Mouse (Mus musculus): ENCODE measurements around the gene Sh2d3c. TPM values are rescaled to one million over a fixed set of nuclear protein-coding genes. Genes with fewer than 3 reads are reported as not detected.

The Sh2d3c gene
- total RNA-seq, 2 experiments from 2014 or later, result 18.4 TPM

DNA sequence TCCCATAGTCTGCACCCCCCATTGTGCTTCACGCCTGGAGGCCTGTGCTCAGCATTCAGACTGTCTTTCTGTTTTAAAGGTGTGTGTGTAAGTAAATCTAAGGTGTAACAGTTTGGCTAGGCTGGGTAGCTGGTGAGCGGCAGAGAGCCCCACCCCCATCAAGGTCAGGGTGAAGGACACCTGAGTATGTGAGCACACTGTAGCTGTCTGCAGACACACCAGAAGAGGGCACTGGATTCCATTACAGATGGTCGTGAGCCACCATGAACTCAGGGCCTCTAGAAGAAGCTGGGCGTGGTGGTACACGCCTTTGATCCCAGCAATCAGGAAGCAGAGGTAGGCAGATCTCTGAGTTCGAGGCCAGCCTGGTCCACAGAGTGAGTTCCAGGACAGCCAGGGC, 60.9 kb downstream of the Sh2d3c start:
- DNase-seq (ENCODE audit: low spot score in 2 of 2), result no peak

DNA sequence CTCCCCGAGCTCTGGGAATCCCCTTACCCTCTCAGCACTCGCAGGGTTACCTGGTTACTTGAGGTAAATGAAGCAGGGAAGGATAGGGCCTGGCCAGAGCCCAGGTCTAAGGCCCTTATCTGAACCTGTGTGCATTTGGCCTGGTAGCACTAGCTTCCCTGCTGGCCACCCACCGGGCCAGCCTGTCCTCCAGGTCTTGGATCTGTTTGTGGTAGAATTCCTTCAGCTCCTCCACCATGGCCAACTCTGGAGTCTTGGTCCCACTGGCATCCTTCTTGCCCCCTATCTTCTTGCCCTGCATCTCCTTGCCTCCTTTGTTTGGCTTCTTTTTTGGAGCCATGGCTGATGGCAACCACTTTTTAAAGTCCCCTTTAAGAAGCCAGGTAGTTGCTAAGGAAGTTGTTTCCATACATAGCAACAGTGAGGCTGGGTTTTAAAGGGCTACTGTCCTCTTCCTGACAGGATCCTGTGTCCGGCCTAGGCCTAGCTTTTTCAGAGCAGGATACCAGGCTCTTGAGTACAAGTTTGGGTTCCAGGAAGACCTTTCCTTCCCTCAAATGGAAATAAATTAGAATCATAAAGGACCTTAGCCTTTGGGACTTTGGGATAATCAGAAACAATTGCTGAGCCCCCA, 63.3 kb downstream of the Sh2d3c start, which contains the start of gene Cfap157:
Gene Cfap157, minus strand, starts transcription at position 381 of the 634 bp plus-strand sequence.
- no peak for DNase-seq (ENCODE audit: low spot score in 2 of 2)

DNA sequence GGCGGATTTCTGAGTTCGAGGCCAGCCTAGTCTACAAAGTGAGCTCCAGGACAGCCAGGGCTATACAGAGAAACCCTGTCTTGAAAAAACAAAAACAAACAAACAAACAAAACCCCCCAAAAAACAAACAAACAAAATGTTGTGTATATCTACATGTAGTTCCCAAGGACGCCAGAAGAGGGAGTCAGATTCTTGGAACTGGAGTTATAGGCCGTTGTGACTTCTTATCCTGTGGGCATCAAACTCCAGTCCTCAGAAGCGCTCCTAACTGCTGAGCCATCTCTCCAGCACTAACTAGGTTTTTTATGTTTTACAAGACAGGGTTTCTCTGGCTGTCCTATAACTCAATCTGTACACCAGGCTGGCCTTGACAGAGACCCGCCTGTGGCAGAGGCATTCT, 66.3 kb downstream of the Sh2d3c start:
- DNase-seq (ENCODE audit: low spot score in 2 of 2), result no peak

DNA sequence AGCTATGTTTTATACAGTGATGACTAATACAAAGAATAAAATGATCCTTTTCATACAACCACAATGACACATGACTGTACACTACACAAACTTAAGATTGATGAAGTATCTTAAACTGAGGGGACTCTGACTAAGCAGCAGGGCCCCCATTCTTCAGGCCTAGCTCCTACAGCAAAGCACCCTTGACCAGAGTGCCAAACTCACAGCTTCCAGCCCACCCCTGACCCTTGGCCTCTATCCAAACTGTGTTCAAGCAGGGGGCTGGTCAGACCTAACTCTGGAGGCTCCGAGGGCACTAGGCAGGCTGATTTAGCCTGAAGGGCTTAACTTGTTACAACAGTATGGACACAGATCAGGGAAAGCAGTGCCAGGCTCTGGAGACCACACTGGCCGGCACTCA, 67.7 kb downstream of the Sh2d3c start:
- no peak for DNase-seq (ENCODE audit: low spot score in 2 of 2)

DNA sequence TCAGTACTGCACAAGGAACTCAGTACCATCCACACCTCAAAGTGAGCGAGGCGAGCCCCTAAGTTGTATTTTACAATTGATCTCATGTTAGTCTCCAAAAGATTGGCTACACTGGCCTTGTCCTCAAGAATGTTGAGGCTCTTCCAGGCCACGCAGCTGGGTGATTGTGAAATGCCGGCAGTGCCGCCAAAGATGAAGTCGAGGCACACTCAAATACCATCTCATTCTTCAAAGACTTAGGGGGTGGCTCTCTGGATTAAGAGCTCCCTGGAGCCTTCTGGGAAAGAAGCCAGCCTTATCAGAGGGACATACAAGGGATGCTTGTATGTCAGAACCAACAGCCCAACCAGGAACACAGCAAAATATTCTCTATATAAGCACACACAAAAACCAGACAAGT, 70.4 kb downstream of the Sh2d3c start:
- peak in 1 of 2 experiments; percentile 65 for DNase-seq (ENCODE audit: low spot score in 2 of 2)

DNA sequence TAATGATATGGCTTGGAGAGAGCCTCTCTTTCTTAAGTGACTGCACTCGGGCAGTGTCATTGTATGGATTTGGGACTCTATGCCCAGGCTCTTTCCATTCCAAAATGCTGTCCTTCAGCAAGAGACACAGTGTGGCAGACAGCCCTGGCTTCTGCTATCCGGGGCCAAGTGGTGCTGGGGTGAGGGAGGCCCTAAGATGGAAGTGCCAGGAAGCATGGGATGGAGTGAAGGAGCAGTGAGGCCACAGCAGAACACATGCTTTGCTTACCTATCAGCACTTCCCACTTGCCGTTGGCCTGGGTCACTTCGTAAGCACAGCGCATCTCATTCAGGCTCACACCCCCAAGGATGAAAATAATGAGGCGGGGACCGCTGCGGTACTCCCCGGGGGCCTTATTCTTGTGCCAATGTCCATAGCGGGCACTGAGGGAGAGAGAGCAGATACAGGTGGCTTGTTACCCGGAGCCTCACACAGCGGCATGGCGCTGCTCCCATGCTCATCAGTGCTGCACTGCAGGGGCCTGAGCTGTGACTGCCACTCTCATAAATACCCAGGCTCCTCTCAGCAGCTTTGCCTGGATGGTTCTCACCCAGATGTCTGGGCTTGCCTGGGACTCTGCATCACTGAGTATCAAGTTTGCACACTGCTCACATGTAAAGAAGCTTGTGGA, 75.0 kb downstream of the Sh2d3c start:
- no peak for DNase-seq (ENCODE audit: low spot score in 2 of 2)

DNA sequence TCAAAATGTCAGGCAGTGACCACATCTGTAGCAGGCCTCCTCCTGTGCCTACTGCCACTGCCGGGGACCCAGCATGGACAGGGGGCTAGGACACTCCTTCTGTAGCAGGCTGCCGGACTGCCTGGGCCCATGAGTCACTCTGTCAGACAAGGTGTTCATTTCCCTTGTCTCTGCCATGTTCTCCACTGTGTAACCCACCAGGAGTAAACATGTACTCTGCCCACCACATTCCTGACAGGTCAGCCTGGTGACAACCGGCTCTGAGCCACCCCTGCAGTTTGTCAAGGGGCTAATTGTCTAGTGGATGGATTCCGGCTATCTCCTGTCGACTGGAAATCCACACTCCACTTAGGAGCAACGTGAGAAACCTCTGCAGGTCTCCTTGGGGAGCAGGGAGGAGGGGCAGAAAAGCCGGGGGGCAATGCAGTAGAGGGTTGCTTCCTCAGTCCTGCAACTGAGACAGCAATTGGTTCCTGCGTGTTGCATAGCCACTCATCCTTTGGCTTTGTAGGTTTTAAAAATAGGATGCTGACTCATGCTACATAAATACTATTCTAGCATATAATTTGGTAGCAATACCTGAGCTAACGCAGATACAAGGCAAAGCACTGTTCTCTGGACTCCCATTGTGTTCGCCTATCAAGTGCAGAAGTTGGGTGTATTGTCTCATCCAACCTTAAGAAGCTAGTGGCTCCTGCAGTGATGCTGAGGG, 77.6 kb downstream of the Sh2d3c start:
- no peak for DNase-seq (ENCODE audit: low spot score in 2 of 2)

Small RNAs within 50 kb of the gene (microRNA-seq; reads per million reads assigned to microRNA genes)
- gene Gm47291 (not detected), gene Mir2861 (not detected), gene Mir3960 (not detected), gene Mir8093 (not detected)

Other genes with a start within 250 kb of the Sh2d3c start
- gene Fam102a, start 185.7 kb upstream of the Sh2d3c start, total RNA-seq (2021), result 1 to 10 TPM; 7.5 to 8.2 TPM
- 10 to 100 TPM; 36.4 to 41.9 TPM for gene Dpm2, start 150.2 kb upstream of the Sh2d3c start, total RNA-seq (2021)
- not detected for gene Pip5kl1, start 146.3 kb upstream of the Sh2d3c start, total RNA-seq (2021)
- gene 9430097D07Rik, start 145.4 kb upstream of the Sh2d3c start, total RNA-seq (2021), result not detected
- gene St6galnac4, start 134.0 kb upstream of the Sh2d3c start, total RNA-seq (2021), result 10 to 100 TPM; 48.8 to 55.1 TPM
- gene St6galnac6, start 121.3 kb upstream of the Sh2d3c start, total RNA-seq (2021), result 10 to 100 TPM; 57.4 to 63.6 TPM
- 100 to 1,000 TPM; 892 to 897 TPM for gene Ak1, start 99.3 kb upstream of the Sh2d3c start, total RNA-seq (2021)
- 10 to 100 TPM; 55.3 to 60.1 TPM for gene Eng, start 74.5 kb upstream of the Sh2d3c start, total RNA-seq (2021)
- 10 to 100 TPM; 18.7 to 22.4 TPM for gene Fpgs, start 16.9 kb upstream of the Sh2d3c start, total RNA-seq (2021)
- 10 to 100 TPM; 49.3 to 55.2 TPM for gene Cdk9, start 8.0 kb upstream of the Sh2d3c start, total RNA-seq (2021)
- gene 6330409D20Rik, start 20.0 kb downstream of the Sh2d3c start, total RNA-seq (2021), result not detected
- 10 to 100 TPM; 17.8 to 22.4 TPM for gene Tor2a, start 36.2 kb downstream of the Sh2d3c start, total RNA-seq (2021)
- not detected for gene Ttc16, start 54.6 kb downstream of the Sh2d3c start, total RNA-seq (2021)
- 1 to 10 TPM; 2.0 to 3.2 TPM for gene Ptrh1, start 54.7 kb downstream of the Sh2d3c start, total RNA-seq (2021)
- gene Cfap157, start 63.4 kb downstream of the Sh2d3c start, total RNA-seq (2021), result not detected
- 10 to 100 TPM; 16.3 to 16.9 TPM for gene Stxbp1, start 126.2 kb downstream of the Sh2d3c start, total RNA-seq (2021)
- 10 to 100 TPM; 26.8 to 27.5 TPM for gene Fam129b, start 155.1 kb downstream of the Sh2d3c start, total RNA-seq (2021)
- gene Rpl12, start 240.5 kb downstream of the Sh2d3c start, total RNA-seq (2021), result 100 to 1,000 TPM; 212 to 221 TPM
- 10 to 100 TPM; 20.0 to 22.0 TPM for gene Lrsam1, start 240.6 kb downstream of the Sh2d3c start, total RNA-seq (2021)